Mouse (Mus musculus) heart, postnatal 0 days (tissue): ENCODE results near the gene Tenm2. TPM values are rescaled to one million over a fixed set of nuclear protein-coding genes. Genes with fewer than 3 reads are reported as not detected.

Experiments used
- ATAC-seq: fragments of 200-750 bp; cut with Nextera tagmentation; 2 replicates; pipeline ENCODE4 v1.8.0; 2017; ENCODE audit warnings: low read depth, moderate number of reproducible peaks, moderate library complexity; ENCODE audit not compliant: insufficient read depth
- DNase-seq: peaks from one replicate; pipeline ENCODE4 v3.0.0-alpha.2; 2016; ENCODE audit warnings: low spot score
- H3K27ac ChIP-seq: fragments of 300-500 bp; sonication (generic); 2 replicates; pipeline ENCODE4 v1.5.1; 2014; ENCODE audit warnings: low read depth, mild to moderate bottlenecking
- H3K27me3 ChIP-seq: fragments of 300-500 bp; sonication (generic); 2 replicates; pipeline ENCODE4 v1.6.1; 2014; ENCODE audit warnings: low read length, mixed read lengths; ENCODE audit not compliant: control insufficient read depth, insufficient read depth
- H3K36me3 ChIP-seq: fragments of 300-500 bp; sonication (generic); replicated peaks from 2 replicates; pipeline ENCODE4 v1.6.1; 2014; ENCODE audit warnings: low read length, mixed read lengths; ENCODE audit not compliant: control insufficient read depth, insufficient read depth
- H3K4me1 ChIP-seq: fragments of 300-500 bp; sonication (generic); 2 replicates; pipeline ENCODE4 v1.6.1; 2014; ENCODE audit warnings: antibody characterized with exemption; ENCODE audit not compliant: control insufficient read depth, insufficient read depth
- H3K4me2 ChIP-seq: fragments of 300-500 bp; sonication (generic); 2 replicates; pipeline ENCODE4 v1.6.1; 2014; ENCODE audit warnings: low read depth, mild to moderate bottlenecking, low read length, moderate library complexity
- H3K4me3 ChIP-seq: fragments of 300-500 bp; sonication (generic); 2 replicates; pipeline ENCODE4 v1.5.1; 2014; ENCODE audit warnings: low read depth, low read length
- H3K9ac ChIP-seq: fragments of 300-500 bp; sonication (generic); replicated peaks from 2 replicates; pipeline ENCODE4 v1.6.1; 2014; ENCODE audit warnings: low read depth, low read length, mixed read lengths
- H3K9me3 ChIP-seq: fragments of 300-500 bp; sonication (generic); replicated peaks from 2 replicates; pipeline ENCODE4 v1.6.1; 2016; ENCODE audit warnings: low read length; ENCODE audit not compliant: control insufficient read depth
- CTCF ChIP-seq: IDR thresholded peaks from 2 replicates; pipeline ENCODE4 v1.5.1; 2016; ENCODE audit warnings: antibody characterized with exemption, control low read depth, low read depth
- EP300 ChIP-seq: IDR thresholded peaks from 2 replicates; pipeline ENCODE4 v1.6.1; 2016; ENCODE audit warnings: antibody characterized with exemption, low read depth
- WGBS: fragments of 180-500 bp; shearing (Covaris S2); extraction: QIAGEN DNeasy Blood & Tissue Kit; methylation state at CpG from one replicate; pipeline ENCODE4 v1.1.7; 2014; 5-methylcytosine and 5-hydroxymethylcytosine counted together
- polyA plus RNA-seq: library from polyadenylated mRNA; unstranded; fragments of >200 nt; fragmentation: Nextera tagmentation; extraction: Ambion mirVana; gene quantifications from 2 replicates; pipeline ENCODE4 v1.2.1, GENCODE M21; 2015
- total RNA-seq: library from RNA; depleted of rRNA; stranded (reverse); fragments of >200 nt; gene quantifications from 2 replicates; pipeline ENCODE4 v1.2.3, GENCODE M21; 2014; ENCODE audit warnings: low replicate concordance

Gene Tenm2
- total and polyA plus RNA-seq, 2 experiments from 2014 or later, result 0.14 to 0.95 TPM

- no peak for TF ChIP-seq CTCF
- TF ChIP-seq EP300, result no peak
- DNase-seq, result no peak
- Histone ChIP-seq H3K9ac (no peak overlapping the region), H3K27me3 (no peaks in the 10 kb centered on the region), H3K9me3 (no peaks in the 10 kb centered on the region), H3K36me3 (no peaks in the 10 kb centered on the region), H3K4me2 (no peak overlapping the region), H3K4me3 (no peak overlapping the region), H3K4me1 (peaks cover 7% of the 10 kb centered on the region; the same call in 1 of the 2 replicates), H3K27ac (no peak overlapping the region)
- no peak for ATAC-seq
- WGBS, result 55% methylated on average over 4 of the region's 4 CpGs
Observed at GRCm38 (mm10) chr11:36872961-36873360, 362.8 kb downstream of the Tenm2 start.

DNA sequence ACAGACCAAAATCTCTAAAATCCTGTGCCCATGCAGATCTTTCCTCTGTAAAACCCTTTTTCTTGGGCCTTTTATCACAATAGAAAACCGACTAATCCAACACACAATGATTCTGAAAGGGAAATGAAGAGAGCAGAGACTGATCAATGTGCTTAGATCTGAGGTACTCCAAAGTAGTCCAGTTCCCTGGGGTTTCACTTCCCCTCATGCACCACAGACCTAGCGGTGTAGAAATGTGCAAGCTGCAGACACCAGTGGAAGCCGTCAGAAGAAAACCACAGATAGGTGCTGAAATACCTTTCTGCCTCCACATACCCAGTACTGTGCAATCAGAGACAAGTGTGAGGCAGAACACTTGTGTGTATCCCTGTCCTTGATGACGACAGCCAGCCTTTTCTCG is 365.2 kb downstream of the Tenm2 start:
- no peak for ATAC-seq
- no peak overlapping the region for H3K4me3 ChIP-seq
- no peaks in the 10 kb centered on the region for H3K27me3 ChIP-seq
- DNase-seq, result no peak
- peaks cover 7% of the 10 kb centered on the region; the same call in 1 of the 2 replicates for H3K4me1 ChIP-seq
- H3K9me3 ChIP-seq, result no peaks in the 10 kb centered on the region
- TF ChIP-seq CTCF (no peak), EP300 (no peak)
- H3K4me2 ChIP-seq, result no peak overlapping the region
- no peak overlapping the region for H3K27ac ChIP-seq
- no peak overlapping the region for H3K9ac ChIP-seq
- WGBS, result 73% methylated on average over 5 of the region's 5 CpGs
- H3K36me3 ChIP-seq, result no peaks in the 10 kb centered on the region

DNA sequence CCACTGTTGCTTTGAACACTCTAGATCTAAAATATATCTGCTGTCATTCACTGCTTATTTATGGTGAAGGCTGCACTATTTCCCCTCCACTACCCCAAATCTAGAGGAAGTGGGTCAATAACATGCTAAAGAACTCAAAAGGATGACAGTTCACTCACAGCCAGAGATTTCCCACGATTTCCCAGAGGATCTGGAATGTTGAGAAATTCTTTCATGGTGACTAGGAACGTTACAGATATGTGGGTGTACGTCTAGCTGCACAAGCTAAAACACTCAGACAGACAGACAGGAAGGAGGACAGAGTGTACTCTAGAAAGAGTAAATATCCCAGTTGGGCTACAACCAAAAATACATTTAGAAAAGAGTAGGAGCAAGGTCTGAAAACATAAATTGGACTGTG is 384.1 kb downstream of the Tenm2 start:
- WGBS, result 10% methylated on average over 3 of the region's 3 CpGs
- no peak for TF ChIP-seq CTCF
- no peak for TF ChIP-seq EP300
- no peaks in the 10 kb centered on the region for H3K36me3 ChIP-seq
- no peak overlapping the region for H3K4me3 ChIP-seq
- H3K9ac ChIP-seq, result no peak overlapping the region
- H3K27me3 ChIP-seq, result no peaks in the 10 kb centered on the region
- no peaks in the 10 kb centered on the region for H3K9me3 ChIP-seq
- no peak overlapping the region for H3K4me2 ChIP-seq
- no peak overlapping the region for H3K27ac ChIP-seq
- DNase-seq, result peak; percentile 8
- H3K4me1 ChIP-seq, result no peaks in the 10 kb centered on the region
- ATAC-seq, result no peak

- WGBS, result 81% methylated on average over 6 of the region's 6 CpGs
- no peak overlapping the region for H3K4me3 ChIP-seq
- ATAC-seq, result no peak
Observed at GRCm38 (mm10) chr11:36847451-36847850, 388.3 kb downstream of the Tenm2 start.

DNA sequence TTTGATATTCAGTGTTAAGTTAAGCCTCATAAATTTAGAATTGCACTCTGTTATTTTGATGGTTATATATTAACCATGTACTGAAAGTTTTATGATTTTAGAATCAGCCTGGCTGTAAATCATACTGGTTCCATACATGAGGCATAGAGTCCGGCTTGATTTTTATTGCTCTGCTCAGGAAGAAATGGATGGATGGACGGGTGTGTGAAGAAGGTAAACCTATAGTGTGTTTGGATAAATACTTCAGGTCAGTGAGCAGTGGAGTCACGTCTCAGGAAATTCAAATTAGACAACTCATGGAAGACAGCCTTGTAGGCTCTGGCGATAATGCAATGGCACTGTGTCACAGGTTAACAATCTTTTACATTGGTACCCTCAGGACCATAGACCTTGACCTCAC is 402.9 kb downstream of the Tenm2 start:
- Histone ChIP-seq H3K4me3 (no peak overlapping the region), H3K4me2 (no peak overlapping the region), H3K9ac (no peak overlapping the region), H3K36me3 (no peaks in the 10 kb centered on the region), H3K9me3 (no peaks in the 10 kb centered on the region), H3K27me3 (no peaks in the 10 kb centered on the region), H3K4me1 (no peaks in the 10 kb centered on the region), H3K27ac (no peak overlapping the region)
- ATAC-seq (no peak), DNase-seq (no peak)
- TF ChIP-seq EP300 (no peak), CTCF (no peak)
- WGBS, result 76% methylated on average over 4 of the region's 4 CpGs

More at GRCm38 (mm10) chr11:36847451-36847850, 388.3 kb downstream of the Tenm2 start:
- Histone ChIP-seq H3K9ac (no peak overlapping the region), H3K27me3 (no peaks in the 10 kb centered on the region), H3K4me2 (no peak overlapping the region), H3K4me1 (no peaks in the 10 kb centered on the region), H3K9me3 (no peaks in the 10 kb centered on the region), H3K36me3 (no peaks in the 10 kb centered on the region), H3K27ac (no peak overlapping the region)
- no peak for TF ChIP-seq EP300
- no peak for TF ChIP-seq CTCF
- DNase-seq, result no peak

DNA sequence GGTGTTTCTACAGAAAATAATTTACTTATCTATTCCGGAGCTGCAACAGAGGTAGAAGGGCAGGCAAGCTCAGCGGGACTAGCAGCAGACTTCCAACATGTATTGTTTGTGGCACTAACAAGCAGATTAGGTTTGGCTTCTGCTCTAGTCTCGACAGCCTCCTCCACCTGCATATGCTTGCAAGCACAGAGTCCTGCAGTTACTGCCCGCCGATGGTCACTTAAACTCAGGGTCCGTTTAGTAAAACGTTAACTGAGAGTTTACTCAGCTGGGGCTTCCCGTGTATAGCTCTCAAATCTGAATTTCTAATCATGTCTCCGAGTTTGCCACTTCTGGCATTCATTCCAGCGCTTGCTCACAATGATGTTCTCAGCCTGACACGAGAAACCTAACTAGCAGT is 404.3 kb downstream of the Tenm2 start:
- Histone ChIP-seq H3K27ac (no peak overlapping the region), H3K4me1 (no peaks in the 10 kb centered on the region), H3K27me3 (no peaks in the 10 kb centered on the region), H3K36me3 (no peaks in the 10 kb centered on the region), H3K4me2 (no peak overlapping the region), H3K9ac (no peak overlapping the region), H3K9me3 (no peaks in the 10 kb centered on the region), H3K4me3 (no peak overlapping the region)
- no peak for ATAC-seq
- 73% methylated on average over 11 of the region's 11 CpGs for WGBS
- DNase-seq, result no peak
- TF ChIP-seq EP300, result no peak
- no peak for TF ChIP-seq CTCF
